Mouse (Mus musculus) heart, postnatal 0 days (tissue): ENCODE measurements around the gene Mettl7a2.

Source experiments
- CTCF ChIP-seq: IDR thresholded peaks from 2 replicates; pipeline ENCODE4 v1.5.1; 2016; ENCODE audit warnings: antibody characterized with exemption, control low read depth, low read depth
- EP300 ChIP-seq: IDR thresholded peaks from 2 replicates; pipeline ENCODE4 v1.6.1; 2016; ENCODE audit warnings: antibody characterized with exemption, low read depth

DNA sequence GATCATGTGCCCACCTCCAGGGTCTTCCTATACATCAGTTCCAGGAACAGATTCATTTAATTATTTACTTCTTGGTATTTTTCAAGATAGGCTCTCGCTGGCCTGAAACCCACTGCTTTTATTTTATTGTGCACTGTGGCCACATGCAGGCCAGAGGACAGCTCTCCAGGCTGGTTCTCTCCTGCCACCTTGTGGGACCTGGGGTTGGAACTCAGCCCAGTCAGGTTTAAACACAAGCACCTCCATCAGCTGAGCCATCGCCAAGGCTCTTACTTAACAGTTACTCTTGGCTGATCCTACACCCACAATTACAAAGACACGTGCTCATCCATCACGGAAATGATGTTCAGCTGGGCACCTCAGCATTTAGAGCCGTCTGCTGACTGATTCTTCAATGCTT is 31.9 kb upstream of the Mettl7a2 start:
- TF ChIP-seq CTCF: peak; percentile 54
- TF ChIP-seq EP300: no peak
